Mouse (Mus musculus) megakaryocyte, embryonic 14.5 days (primary cell): ENCODE measurements around the gene Npy4r. TPM values are rescaled to one million over a fixed set of nuclear protein-coding genes. Genes with fewer than 3 reads are reported as not detected.

Source experiments
- H3K27me3 ChIP-seq: replicated peaks from 2 replicates; pipeline ENCODE3; 2012; ENCODE audit warnings: inconsistent platforms
- H3K36me3 ChIP-seq: replicated peaks from 2 replicates; pipeline ENCODE3; 2012; ENCODE audit warnings: low read length, inconsistent platforms, mixed read lengths
- H3K4me1 ChIP-seq: 2 replicates; pipeline ENCODE4 v1.6.1; 2012; ENCODE audit warnings: inconsistent platforms
- H3K4me3 ChIP-seq: replicated peaks from 2 replicates; pipeline ENCODE3; 2012; ENCODE audit warnings: moderate library complexity, mild to moderate bottlenecking, inconsistent platforms
- H3K9me3 ChIP-seq: 2 replicates; pipeline ENCODE4 v1.6.1; 2012; ENCODE audit warnings: inconsistent platforms
- FLI1 ChIP-seq: IDR thresholded peaks from 2 replicates; pipeline ENCODE4 v1.6.1; 2012; ENCODE audit warnings: low read length, inconsistent platforms, mixed read lengths
- GATA1 ChIP-seq: IDR thresholded peaks from 3 replicates; pipeline ENCODE4 v1.6.1; 2012; ENCODE audit warnings: mixed read lengths, low read length, inconsistent platforms, borderline replicate concordance
- polyA plus RNA-seq: library from polyadenylated mRNA; stranded (reverse); fragments of >175 nt; gene quantifications from 2 replicates; pipeline ENCODE4 v1.2.3, GENCODE M21; 2012; ENCODE audit warnings: low replicate concordance; ENCODE audit not compliant: insufficient read depth

The Npy4r gene
- polyA plus RNA-seq, 1 experiment: not detected

DNA sequence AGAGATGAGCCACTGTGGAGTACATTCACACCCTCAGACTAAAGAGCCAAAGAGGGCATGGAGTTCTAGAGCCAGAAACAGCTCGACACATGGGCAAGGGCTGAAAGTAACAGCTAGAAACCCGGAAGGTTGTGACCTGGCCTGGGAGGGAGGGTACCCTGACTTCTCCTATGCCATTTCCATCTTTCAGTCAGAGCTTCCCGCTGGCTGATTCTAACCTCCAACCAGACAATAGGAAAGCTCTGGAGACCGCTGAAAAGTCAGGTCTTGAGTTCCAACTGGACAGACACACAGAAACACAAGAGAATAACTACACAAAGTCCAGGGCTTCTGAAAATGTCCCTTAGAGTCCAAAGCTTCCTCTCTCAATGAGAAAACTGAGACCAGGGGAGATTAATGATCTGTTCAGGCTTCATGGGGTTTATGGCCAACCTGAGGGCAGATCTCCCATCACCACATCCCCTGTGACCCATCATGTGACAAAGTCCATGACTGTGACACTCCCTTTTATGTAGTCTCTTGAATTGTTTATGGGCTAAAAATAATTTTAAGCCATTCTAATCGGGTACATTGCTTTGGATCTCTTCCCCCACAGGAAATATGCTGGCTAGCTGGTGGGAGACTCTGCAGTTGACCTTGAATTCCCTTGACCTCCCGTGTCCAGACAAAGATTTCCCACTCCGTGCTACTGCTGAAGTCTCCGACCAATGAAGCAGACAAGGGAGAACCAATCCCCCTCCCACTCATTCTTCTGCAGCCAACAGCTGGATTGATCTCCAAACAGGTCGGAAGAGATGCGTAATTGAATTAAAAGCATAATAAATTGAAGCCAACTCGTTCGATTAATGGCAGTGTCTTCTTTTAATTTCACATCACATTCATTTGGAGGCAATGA, 32.0 kb downstream of the Npy4r start:
- H3K4me3 ChIP-seq: no peak overlapping the region
- H3K27me3 ChIP-seq: no peaks in the 10 kb centered on the region
- no peaks in the 10 kb centered on the region for H3K9me3 ChIP-seq
- H3K4me1 ChIP-seq: no peaks in the 10 kb centered on the region
- no peaks in the 10 kb centered on the region for H3K36me3 ChIP-seq
- no peak for TF ChIP-seq FLI1
- TF ChIP-seq GATA1: no peak

DNA sequence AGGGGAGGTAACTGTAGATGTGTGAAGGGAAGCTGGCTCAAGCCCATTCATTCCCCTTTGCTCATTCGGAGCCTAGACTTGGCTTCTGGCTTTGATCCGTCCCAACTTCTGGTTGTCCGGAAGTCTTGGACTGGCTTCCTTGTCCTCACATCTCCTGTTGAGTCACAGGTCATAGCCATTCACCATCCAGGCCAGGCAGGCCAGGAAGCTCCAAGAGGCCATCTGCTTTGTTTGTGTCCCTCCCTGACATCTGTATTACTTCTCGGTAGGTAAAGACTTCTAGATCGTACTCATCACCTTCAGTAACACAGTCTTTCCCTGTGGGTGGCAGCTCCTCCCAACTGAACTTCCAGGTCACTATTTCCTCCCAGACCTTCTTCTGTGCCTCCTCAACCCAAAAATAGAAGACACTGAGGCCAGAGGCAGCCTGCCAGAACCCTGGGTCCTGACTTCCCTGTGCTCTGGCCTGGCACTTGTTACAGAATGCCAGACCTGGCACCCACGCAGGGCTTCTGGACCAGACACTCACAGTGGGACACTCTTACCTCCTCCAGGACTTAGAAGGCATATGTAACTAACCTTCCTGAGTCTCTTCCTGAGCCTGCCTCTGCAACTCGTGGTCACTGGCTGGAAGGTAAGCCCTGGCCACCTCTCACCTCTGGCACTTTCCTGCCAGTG, 33.1 kb downstream of the Npy4r start:
- TF ChIP-seq GATA1: no peak
- TF ChIP-seq FLI1: no peak
- H3K27me3 ChIP-seq: no peaks in the 10 kb centered on the region

DNA sequence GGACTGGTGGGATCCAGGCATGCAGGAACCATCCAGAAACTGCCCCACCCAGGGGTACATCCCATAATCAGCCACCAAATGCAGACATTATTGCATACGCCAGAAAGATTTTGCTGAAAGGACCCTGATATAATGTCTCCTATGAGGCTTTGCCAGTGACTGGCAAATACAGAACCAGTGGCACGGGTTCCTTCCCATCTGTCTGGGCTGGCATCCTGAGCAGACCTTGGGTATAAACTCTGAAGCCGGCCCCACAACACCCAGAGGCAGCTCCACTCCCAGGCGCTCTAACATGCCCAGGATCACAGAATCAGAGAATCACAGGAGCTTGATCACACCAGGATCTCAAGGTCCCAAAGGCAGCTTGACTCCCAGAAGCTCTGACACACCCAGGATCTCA, 38.0 kb downstream of the Npy4r start:
- no peaks in the 10 kb centered on the region for H3K9me3 ChIP-seq
- H3K4me3 ChIP-seq: no peak overlapping the region
- no peaks in the 10 kb centered on the region for H3K36me3 ChIP-seq
- H3K27me3 ChIP-seq: no peaks in the 10 kb centered on the region
- H3K4me1 ChIP-seq: no peaks in the 10 kb centered on the region
- TF ChIP-seq FLI1 (no peak), GATA1 (no peak)

More for the DNA sequence above, 33.1 kb downstream of the Npy4r start:
- Histone ChIP-seq H3K4me3 (no peak overlapping the region), H3K9me3 (no peaks in the 10 kb centered on the region), H3K4me1 (no peaks in the 10 kb centered on the region), H3K36me3 (no peaks in the 10 kb centered on the region)

DNA sequence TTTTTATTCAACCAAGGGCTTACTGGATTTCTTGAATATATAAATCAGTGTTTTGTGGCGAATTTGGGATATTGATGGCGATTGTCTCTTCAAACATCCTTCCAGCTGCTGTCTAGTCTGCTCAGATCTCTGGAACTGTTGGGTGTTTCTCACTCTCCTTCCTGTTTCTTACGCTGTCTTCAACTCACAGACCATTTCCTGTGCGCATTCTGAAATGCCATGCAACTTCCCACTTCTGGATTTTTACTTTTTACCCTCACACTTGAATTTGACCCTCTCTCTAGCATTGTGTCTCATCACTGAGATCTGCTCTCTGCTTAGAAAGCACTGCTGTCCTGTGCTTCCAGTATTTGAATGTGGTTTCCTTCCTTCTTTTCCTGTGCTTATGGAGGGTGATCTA, 44.7 kb downstream of the Npy4r start:
- Histone ChIP-seq H3K4me1 (no peaks in the 10 kb centered on the region; the same call in 1 of the 2 replicates), H3K4me3 (no peak overlapping the region), H3K36me3 (no peaks in the 10 kb centered on the region), H3K27me3 (peaks cover 5% of the 10 kb centered on the region), H3K9me3 (no peaks in the 10 kb centered on the region)
- TF ChIP-seq GATA1 (no peak), FLI1 (no peak)

DNA sequence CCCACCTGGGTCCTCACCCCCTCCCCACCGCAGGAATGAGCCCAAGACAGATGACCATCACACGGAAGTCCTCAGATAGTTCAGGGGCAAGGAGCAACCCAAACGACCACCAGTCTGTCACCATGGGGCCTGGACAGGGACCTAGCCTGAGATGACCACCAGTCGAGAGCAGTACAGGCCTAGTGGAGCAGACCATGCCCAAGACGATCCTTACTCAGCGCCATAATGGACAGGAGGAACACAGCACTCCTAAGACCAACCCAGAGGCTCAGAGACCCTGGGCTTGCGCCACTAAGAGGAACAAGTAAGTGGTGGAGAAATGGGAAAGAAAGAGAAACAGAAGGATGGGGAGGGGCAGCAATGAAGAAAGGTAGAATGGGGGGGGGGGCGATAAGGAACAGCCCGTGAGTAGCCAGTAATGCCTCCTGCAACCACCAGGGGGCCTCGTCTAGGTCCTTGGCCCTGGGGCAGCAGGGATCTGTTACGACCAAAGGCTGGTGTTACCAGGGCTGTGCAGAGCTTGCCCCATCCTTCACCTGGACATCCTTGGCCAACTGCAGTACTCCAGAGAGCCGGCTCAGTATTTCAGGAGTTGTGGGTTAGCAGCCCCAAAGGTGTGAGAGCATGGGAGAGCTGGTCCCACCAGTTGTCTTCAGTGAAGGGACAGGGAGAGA, 45.8 kb downstream of the Npy4r start:
- no peaks in the 10 kb centered on the region for H3K36me3 ChIP-seq
- H3K27me3 ChIP-seq: peaks cover 8% of the 10 kb centered on the region
- no peak overlapping the region for H3K4me3 ChIP-seq
- no peaks in the 10 kb centered on the region; the same call in 1 of the 2 replicates for H3K4me1 ChIP-seq
- no peaks in the 10 kb centered on the region for H3K9me3 ChIP-seq
- TF ChIP-seq GATA1: no peak
- TF ChIP-seq FLI1: no peak

DNA sequence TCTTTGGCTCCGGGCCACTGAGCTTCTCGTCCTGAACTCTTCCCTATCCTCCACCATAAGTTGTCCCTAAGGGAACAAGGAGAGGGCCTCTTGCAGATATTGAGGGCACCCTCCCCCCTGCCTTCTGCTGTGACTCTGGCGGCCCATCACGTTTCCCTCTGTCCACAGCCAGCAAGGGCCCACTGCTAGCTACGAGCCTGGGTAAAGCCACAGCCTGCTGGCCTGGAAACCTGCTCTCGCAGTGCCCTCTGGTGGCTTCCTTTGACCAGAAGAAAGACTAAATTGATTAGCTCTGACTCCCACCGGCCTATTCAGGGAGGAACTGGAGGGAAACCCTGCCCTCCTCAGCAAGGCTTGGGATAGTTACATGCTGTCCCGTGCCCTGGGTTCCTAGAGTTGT, 47.4 kb downstream of the Npy4r start:
- Histone ChIP-seq H3K27me3 (peaks cover 8% of the 10 kb centered on the region), H3K4me1 (no peaks in the 10 kb centered on the region; the same call in 1 of the 2 replicates), H3K4me3 (no peak overlapping the region), H3K36me3 (no peaks in the 10 kb centered on the region), H3K9me3 (no peaks in the 10 kb centered on the region)
- TF ChIP-seq GATA1: no peak

DNA sequence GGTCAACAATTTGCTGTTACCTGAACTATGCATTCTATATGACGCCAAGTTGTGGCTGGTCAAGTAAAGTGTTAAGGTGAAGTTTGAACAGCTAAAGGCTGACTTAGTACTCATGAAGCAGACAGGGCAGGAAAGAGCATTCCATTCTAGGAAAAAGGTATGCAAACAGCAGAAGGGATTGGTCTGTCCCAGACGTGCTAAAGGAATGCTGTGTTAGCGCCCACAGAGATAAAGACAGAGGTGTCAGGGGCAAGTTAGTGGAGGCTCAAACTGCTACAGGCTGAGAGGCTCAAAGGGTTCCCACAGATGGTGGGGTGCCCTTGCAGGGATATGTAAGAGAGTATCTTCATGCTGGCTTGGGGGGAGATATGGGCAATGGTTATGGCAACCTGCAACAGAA, 48.4 kb downstream of the Npy4r start:
- TF ChIP-seq GATA1: no peak
- no peak for TF ChIP-seq FLI1
- H3K36me3 ChIP-seq: no peaks in the 10 kb centered on the region
- no peaks in the 10 kb centered on the region; the same call in 1 of the 2 replicates for H3K4me1 ChIP-seq
- H3K4me3 ChIP-seq: no peak overlapping the region
- H3K9me3 ChIP-seq: no peaks in the 10 kb centered on the region
- peaks cover 8% of the 10 kb centered on the region for H3K27me3 ChIP-seq

DNA sequence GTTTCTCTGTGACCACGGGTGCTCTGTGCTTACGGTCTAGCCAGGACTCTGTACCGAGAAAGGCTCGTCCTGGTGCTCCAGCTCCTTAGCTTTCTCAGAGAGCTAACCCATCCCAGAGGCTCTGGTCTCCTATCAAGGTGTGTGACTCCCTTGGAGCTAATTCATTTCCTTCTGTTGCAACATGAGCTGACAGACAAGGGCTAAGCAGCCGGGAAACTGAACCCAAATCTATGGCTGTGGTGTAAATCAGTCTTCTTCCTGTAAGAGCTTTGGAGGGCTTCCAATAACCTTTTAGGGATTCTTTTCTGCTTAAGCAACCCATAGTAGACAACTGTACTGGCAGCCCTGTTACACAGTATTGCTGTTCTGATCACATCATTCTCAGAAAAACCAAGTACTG, 49.7 kb downstream of the Npy4r start, which contains the start of gene A630023A22Rik:
Gene A630023A22Rik, minus strand, starts transcription at position 154 of the 400 bp plus-strand sequence.
- H3K36me3 ChIP-seq: no peaks in the 10 kb centered on the region
- peaks cover 8% of the 10 kb centered on the region for H3K27me3 ChIP-seq
- H3K4me1 ChIP-seq: no peaks in the 10 kb centered on the region; the same call in 1 of the 2 replicates
- H3K4me3 ChIP-seq: no peak within 1 kb of the TSS
- no peaks in the 10 kb centered on the region for H3K9me3 ChIP-seq
- TF ChIP-seq FLI1 (no peak), GATA1 (no peak)

DNA sequence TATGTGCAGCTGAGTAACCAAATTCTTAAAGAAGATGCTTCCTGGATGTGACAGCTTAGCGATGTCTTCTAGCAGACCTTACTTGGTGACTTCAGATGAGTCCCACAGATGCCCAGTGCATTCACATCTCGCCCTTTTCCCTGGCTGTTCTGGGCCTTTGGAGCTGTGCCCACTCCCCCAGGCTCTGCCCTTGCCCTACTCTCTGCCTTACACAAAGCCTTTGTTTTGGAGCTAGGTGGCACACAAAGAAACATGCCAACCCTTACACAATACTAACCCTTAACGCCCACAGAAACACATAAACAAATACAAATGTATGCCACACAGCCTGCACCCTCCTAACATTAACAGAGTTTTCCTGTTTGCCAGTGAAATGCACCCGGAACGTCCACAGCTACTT, 56.1 kb downstream of the Npy4r start:
- no peaks in the 10 kb centered on the region for H3K36me3 ChIP-seq
- no peak overlapping the region for H3K4me3 ChIP-seq
- no peaks in the 10 kb centered on the region for H3K9me3 ChIP-seq
- no peaks in the 10 kb centered on the region for H3K4me1 ChIP-seq
- H3K27me3 ChIP-seq: no peaks in the 10 kb centered on the region
- TF ChIP-seq FLI1: no peak
- no peak for TF ChIP-seq GATA1

Other genes starting within 250 kb of the Npy4r start
- not detected in 2 replicates for gene Gdf10, start 228.9 kb downstream of the Npy4r start, polyA plus RNA-seq
- not detected in 2 replicates for gene Gdf2, start 211.4 kb downstream of the Npy4r start, polyA plus RNA-seq
- gene Rbp3, start 198.5 kb downstream of the Npy4r start, polyA plus RNA-seq: not detected in 2 replicates
- gene Zfp488, start 173.7 kb downstream of the Npy4r start, polyA plus RNA-seq: not detected in 2 replicates
- not detected in 2 replicates for gene Gm30083, start 137.3 kb downstream of the Npy4r start, polyA plus RNA-seq
- not detected in 2 replicates for gene Gm5460, start 135.7 kb downstream of the Npy4r start, polyA plus RNA-seq
- not detected in 2 replicates for gene Antxrl, start 99.8 kb downstream of the Npy4r start, polyA plus RNA-seq
- not detected in 2 replicates for gene Anxa8, start 66.5 kb downstream of the Npy4r start, polyA plus RNA-seq
- gene A630023A22Rik, start 49.7 kb downstream of the Npy4r start, polyA plus RNA-seq: not detected in 2 replicates
- not detected in 2 replicates for gene Gprin2, start 49.2 kb upstream of the Npy4r start, polyA plus RNA-seq
- not detected in 2 replicates for gene Syt15, start 67.1 kb upstream of the Npy4r start, polyA plus RNA-seq
- gene Shld2, start 158.0 kb upstream of the Npy4r start, polyA plus RNA-seq: 2.9 TPM in 1 of 2 replicates, not detected in the other
- 26.7 and 46.8 TPM in 2 replicates for gene Glud1, start 158.2 kb upstream of the Npy4r start, polyA plus RNA-seq
- gene Fam25c, start 202.9 kb upstream of the Npy4r start, polyA plus RNA-seq: not detected in 2 replicates
- gene Sncg, start 222.3 kb upstream of the Npy4r start, polyA plus RNA-seq: not detected in 2 replicates
- gene Mmrn2, start 223.0 kb upstream of the Npy4r start, polyA plus RNA-seq: not detected in 2 replicates